Mouse (Mus musculus) right cerebral cortex, postnatal 10 days (tissue): ENCODE results near the gene Olfr1446.

ENCODE experiments used
- DNase-seq, 2 experiments: peaks; one replicate each; pipeline ENCODE4 v3.0.0; 2021; ENCODE audit warnings: low spot score in 2 of 2

Gene Olfr1446

GRCm38 (mm10) chr19:12893424-12893823 lies at the start of gene Olfr1446:
Gene Olfr1446 (minus strand): TSS chr19:12893524.
- no peak for DNase-seq

- DNase-seq, result no peak
Measured at GRCm38 (mm10) chr19:12930540-12930939, 37.2 kb upstream of the Olfr1446 start, which contains the start of gene Olfr1449. Gene Olfr1449 (plus strand): TSS chr19:12930840.

- DNase-seq, result no peak
Measured at GRCm38 (mm10) chr19:12924319-12924718, 31.0 kb upstream of the Olfr1446 start, which contains the start of gene Olfr1448. Gene Olfr1448 (minus strand): TSS chr19:12924419.

GRCm38 (mm10) chr19:12903643-12904042 lies 10.3 kb upstream of the Olfr1446 start, which contains the start of gene Olfr1447:
Gene Olfr1447 (minus strand): TSS chr19:12903743.
- no peak for DNase-seq

- DNase-seq, result no peak
Measured at GRCm38 (mm10) chr19:12883555-12883954, 9.8 kb downstream of the Olfr1446 start, which contains the start of gene Olfr1445. Gene Olfr1445 (plus strand): TSS chr19:12883855.

GRCm38 (mm10) chr19:12856983-12857382 lies 36.3 kb downstream of the Olfr1446 start, which contains the start of gene Olfr1444:
Gene Olfr1444 (plus strand): TSS chr19:12857283.
- DNase-seq, result no peak

- no peak for DNase-seq
Measured at GRCm38 (mm10) chr19:12846382-12846781, 46.9 kb downstream of the Olfr1446 start, which contains the start of gene Gm5244. Gene Gm5244 (plus strand): TSS chr19:12846682.

GRCm38 (mm10) chr19:12838507-12838906 lies 54.8 kb downstream of the Olfr1446 start:
- DNase-seq, result no peak
